Mouse (Mus musculus): ENCODE measurements around the gene Eif2b4. TPM values are rescaled to one million over a fixed set of nuclear protein-coding genes. Genes with fewer than 3 reads are reported as not detected.
A peak's percentile ranks its signal among the peaks of the same experiment; 100 is the strongest.

The Eif2b4 gene
- 78.8 and 87.0 TPM in 2 replicates for polyA plus RNA-seq (2015; fragmentation: Nextera tagmentation; extraction: Ambion mirVana)

- no peaks in the 10 kb centered on the region for H3K9me3 ChIP-seq
- peak within 1 kb of the TSS; percentile 81 for H3K27ac ChIP-seq (replicated peaks)
- peak; percentile 98 for ATAC-seq (replicated peaks)
- H3K9ac ChIP-seq (replicated peaks) = peak within 1 kb of the TSS; percentile 87
- H3K4me3 ChIP-seq = peak within 1 kb of the TSS; percentile 76
- peaks cover 69% of the 10 kb centered on the region for H3K36me3 ChIP-seq
- no peaks in the 10 kb centered on the region for H3K27me3 ChIP-seq
- under 1% methylated on average over 48 of the region's 48 CpGs for WGBS
- peak within 1 kb of the TSS; percentile 63 for H3K4me2 ChIP-seq (replicated peaks)
- peaks cover 24% of the 10 kb centered on the region for H3K4me1 ChIP-seq
Observed at GRCm38 (mm10) chr5:31192939-31193630, at the start of gene Eif2b4, which contains the start of gene Snx17. Gene Eif2b4 (minus strand): TSS chr5:31193430. Gene Snx17 (plus strand): TSS chr5:31193227.

DNA sequence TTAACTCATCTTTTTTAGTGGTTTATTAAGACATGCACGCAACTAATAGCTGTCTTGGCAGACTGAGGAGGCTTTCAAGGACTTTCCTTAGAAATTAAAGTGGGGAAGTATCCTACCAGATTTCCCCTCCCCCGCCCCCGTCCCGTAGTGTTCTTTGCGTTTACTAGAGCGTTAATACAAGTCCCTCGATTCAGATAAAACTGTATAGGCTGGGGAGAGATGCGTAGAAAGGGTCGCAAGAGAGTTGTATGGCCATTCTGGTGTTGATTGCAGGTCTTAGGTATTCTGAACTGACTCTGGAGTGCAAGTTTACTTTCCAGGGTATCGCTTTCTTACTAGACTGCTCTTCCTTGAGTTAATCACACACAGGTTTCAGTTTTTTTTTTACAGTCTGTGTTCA, 49.0 kb upstream of the Eif2b4 start:
- Histone ChIP-seq H3K27me3 (no peaks in the 10 kb centered on the region), H3K9ac (replicated peaks) (peak overlapping the region; percentile 87), H3K36me3 (peaks cover 35% of the 10 kb centered on the region), H3K27ac (replicated peaks) (no peak overlapping the region), H3K9me3 (no peaks in the 10 kb centered on the region), H3K4me3 (peak overlapping the region; percentile 91), H3K4me2 (replicated peaks) (peak overlapping the region; percentile 62), H3K4me1 (peaks cover 15% of the 10 kb centered on the region)
- WGBS = 19% methylated on average over 10 of the region's 10 CpGs
- ATAC-seq (replicated peaks) = no peak

GRCm38 (mm10) chr5:31241522-31242034, 48.3 kb upstream of the Eif2b4 start:
- Histone ChIP-seq H3K27me3 (no peaks in the 10 kb centered on the region), H3K4me3 (peak overlapping the region; percentile 91), H3K36me3 (peaks cover 29% of the 10 kb centered on the region), H3K9me3 (no peaks in the 10 kb centered on the region; the same call in 1 of the 2 replicates), H3K4me1 (peaks cover 15% of the 10 kb centered on the region), H3K9ac (replicated peaks) (peak overlapping the region; percentile 87), H3K27ac (replicated peaks) (peak overlapping the region; percentile 97), H3K4me2 (replicated peaks) (peak overlapping the region; percentile 62)
- ATAC-seq (replicated peaks) = no peak; the same call in 1 of the 2 replicates
- whole genome bisulfite sequencing = under 1% methylated on average over 13 of the region's 13 CpGs

DNA sequence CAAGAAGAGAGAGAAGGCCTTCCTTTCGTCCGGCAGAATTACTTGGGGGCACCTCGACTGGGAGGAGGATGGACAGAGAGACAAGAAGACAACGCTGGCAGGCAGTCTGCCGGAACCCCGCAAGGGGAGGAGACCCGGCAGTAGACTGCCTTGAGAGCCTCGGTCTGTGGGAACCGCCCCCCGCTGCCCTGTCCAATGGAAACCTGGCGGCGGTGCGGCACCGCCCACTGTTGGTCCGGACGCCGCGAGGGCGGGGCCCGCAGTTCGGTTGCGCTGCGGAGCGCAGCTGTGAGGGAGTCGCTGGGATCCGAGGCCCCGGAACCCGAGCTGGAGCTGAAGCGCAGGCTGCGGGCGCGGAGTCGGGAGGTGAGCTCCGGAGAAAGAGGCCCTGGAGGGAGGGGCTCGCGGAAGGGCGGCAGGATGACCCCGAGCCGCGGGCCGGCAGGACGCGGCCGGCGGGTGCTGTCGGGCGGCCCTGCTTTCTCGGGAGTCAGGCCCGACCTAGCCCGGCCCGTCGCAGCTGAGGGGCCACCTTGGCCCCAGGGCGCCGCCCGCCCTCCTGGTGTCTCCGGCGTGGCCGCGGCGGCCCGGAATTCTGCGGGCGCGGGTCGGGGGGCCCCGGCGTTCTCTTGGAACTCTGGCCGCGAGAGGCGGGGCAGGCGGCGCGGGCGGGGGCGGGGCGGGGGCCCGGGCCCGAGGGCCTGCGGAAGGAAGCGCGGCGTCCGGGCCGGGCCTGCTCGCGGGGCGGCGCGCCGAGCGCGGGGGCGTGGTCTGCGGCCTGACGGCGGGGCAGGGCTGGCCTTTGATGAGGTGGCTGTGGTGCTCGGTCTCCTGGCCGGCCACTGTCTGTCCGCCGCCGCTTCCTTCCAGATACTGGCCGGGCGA, 47.6 kb upstream of the Eif2b4 start, which contains the start of the genes Nrbp1 and Gm9970:
TSS of gene Nrbp1 (plus strand) at position 228 of the 885 bp plus-strand sequence.
TSS of gene Gm9970 (minus strand) at position 596 of the 885 bp plus-strand sequence.
- ATAC-seq (replicated peaks) = peak; percentile 99
- WGBS = under 1% methylated on average over 98 of the region's 103 CpGs

GRCm38 (mm10) chr5:31226641-31227040, 33.4 kb upstream of the Eif2b4 start:
- Histone ChIP-seq H3K9ac (replicated peaks) (no peak overlapping the region), H3K4me1 (peaks cover 2% of the 10 kb centered on the region; the same call in 1 of the 2 replicates), H3K4me2 (replicated peaks) (no peak overlapping the region), H3K4me3 (no peak overlapping the region), H3K36me3 (no peaks in the 10 kb centered on the region), H3K27me3 (no peaks in the 10 kb centered on the region), H3K9me3 (no peaks in the 10 kb centered on the region), H3K27ac (replicated peaks) (no peak overlapping the region)
- no peak for ATAC-seq (replicated peaks)
- WGBS = 68% methylated on average over 1 of the region's 1 CpGs

More for the DNA sequence above, 47.6 kb upstream of the Eif2b4 start, which contains the start of the genes Nrbp1 and Gm9970:
- H3K27ac ChIP-seq (replicated peaks) = peak within 1 kb of the TSS; percentile 97
- H3K36me3 ChIP-seq = peaks cover 22% of the 10 kb centered on the region
- no peaks in the 10 kb centered on the region for H3K27me3 ChIP-seq
- H3K4me1 ChIP-seq = peaks cover 15% of the 10 kb centered on the region
- H3K9ac ChIP-seq (replicated peaks) = peak within 1 kb of the TSS; percentile 87
- H3K9me3 ChIP-seq = no peaks in the 10 kb centered on the region; the same call in 1 of the 2 replicates
- peak within 1 kb of the TSS; percentile 91 for H3K4me3 ChIP-seq
- H3K4me2 ChIP-seq (replicated peaks) = peak within 1 kb of the TSS; percentile 62

DNA sequence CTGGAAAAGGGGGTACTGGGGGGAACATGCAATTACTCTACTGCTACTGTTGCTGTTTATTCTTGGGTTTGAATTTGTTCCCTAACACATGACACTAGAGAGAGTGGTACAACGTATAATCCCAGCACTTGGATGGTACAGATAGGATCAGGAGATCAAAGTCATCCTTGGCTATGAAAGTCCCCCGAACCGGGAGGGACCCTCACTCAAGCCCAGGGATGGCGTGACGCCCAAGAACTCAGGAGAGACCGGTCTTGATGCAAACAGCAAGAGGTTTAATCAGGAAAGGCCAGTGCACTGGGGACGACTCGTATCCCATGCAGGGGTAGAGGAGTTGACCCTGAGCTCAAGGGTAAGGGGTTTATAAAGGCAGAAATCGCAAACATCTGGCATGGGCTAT, 29.5 kb upstream of the Eif2b4 start:
- 94% methylated on average over 9 of the region's 9 CpGs for WGBS
- Histone ChIP-seq H3K4me2 (replicated peaks) (no peak overlapping the region), H3K4me1 (peaks cover 21% of the 10 kb centered on the region), H3K27ac (replicated peaks) (no peak overlapping the region), H3K4me3 (no peak overlapping the region), H3K9ac (replicated peaks) (no peak overlapping the region), H3K36me3 (no peaks in the 10 kb centered on the region), H3K9me3 (no peaks in the 10 kb centered on the region), H3K27me3 (no peaks in the 10 kb centered on the region)
- ATAC-seq (replicated peaks) = no peak

DNA sequence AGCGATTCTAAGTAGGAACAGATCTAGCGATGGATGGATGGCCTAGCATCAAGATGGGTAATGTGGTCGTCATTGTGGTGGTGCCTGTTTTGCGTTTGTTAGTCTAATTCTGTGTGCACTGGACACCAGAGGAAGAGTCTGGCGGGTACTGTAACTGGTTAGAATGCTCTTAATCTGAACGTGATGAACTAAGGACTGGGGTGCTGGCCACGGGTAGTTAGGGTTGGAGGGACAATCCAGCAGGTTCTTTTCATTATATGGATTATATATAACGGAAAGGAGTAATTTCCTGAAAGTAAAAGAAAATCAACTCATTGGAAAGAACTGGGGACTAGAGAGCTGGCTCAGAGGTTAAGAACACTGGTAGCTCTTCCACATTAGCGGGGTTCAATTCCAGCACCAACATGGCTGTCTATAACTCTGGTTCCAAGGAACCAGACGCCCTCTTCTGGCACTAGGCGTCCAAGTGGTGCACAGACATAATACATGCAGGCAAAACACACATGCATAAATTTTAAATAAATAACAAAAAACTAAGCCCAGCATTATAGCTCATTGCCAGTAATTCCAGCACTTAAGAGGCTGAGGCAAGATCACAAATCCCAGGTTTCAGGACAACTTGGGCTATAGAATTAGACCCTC, 28.2 kb upstream of the Eif2b4 start:
- Histone ChIP-seq H3K4me2 (replicated peaks) (peak overlapping the region; percentile 84), H3K27ac (replicated peaks) (peak overlapping the region; percentile 93), H3K9me3 (no peaks in the 10 kb centered on the region), H3K36me3 (no peaks in the 10 kb centered on the region), H3K9ac (replicated peaks) (peak overlapping the region; percentile 84), H3K27me3 (no peaks in the 10 kb centered on the region), H3K4me3 (peak overlapping the region; percentile 89), H3K4me1 (peaks cover 21% of the 10 kb centered on the region)
- ATAC-seq (replicated peaks) = peak; percentile 4; the same call in 1 of the 2 replicates
- WGBS = 9% methylated on average over 11 of the region's 11 CpGs

DNA sequence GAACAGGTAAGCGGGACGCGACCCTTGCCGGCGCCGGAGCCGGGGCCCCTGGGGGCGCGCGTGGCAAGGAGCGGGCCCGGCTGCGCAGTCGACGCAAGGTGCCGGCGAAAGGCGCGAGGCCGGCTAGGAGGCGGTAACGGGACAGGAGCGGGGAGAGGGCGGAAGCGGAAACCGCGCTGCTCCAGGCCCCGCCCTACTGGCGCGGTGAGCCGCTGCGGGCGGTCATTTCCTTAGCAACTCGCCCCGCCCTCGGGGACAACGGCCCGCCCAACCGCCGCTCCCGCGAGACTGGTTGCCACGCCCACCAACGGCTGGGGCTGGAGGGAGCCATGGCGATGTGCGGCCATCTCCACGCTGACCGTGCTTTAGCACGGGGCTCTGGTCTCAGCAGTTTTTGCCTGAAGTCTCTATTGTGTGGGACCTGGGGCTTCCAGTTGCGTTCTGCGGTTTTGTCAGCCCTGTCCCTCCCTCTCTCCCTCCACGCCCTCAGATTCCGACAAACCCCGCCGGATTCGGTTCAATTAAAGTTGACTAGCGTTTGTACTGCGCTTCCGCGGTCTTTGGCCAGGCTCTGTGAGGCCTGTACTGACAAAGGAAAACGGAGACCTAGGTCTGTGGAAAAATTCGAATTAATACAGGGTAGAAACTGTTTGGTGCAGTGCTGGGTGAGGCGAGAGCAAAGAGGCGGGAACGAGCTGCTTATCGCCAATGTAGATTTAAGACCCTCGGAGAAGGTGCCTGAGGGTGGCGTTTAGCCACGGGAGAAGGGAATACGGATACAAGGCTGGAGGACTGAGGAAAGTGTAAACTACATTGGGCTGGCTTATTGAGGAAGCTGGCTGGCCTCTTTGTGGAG, 27.4 kb upstream of the Eif2b4 start, which contains the start of gene Ppm1g:
TSS of gene Ppm1g (minus strand) at position 240 of the 856 bp plus-strand sequence.
- Histone ChIP-seq H3K9me3 (no peaks in the 10 kb centered on the region), H3K4me2 (replicated peaks) (peak within 1 kb of the TSS; percentile 84), H3K9ac (replicated peaks) (peak within 1 kb of the TSS; percentile 84), H3K4me3 (peak within 1 kb of the TSS; percentile 89), H3K36me3 (no peaks in the 10 kb centered on the region), H3K27me3 (no peaks in the 10 kb centered on the region), H3K4me1 (peaks cover 21% of the 10 kb centered on the region), H3K27ac (replicated peaks) (peak within 1 kb of the TSS; percentile 93)
- ATAC-seq (replicated peaks) = peak; percentile 95
- WGBS = under 1% methylated on average over 64 of the region's 70 CpGs

DNA sequence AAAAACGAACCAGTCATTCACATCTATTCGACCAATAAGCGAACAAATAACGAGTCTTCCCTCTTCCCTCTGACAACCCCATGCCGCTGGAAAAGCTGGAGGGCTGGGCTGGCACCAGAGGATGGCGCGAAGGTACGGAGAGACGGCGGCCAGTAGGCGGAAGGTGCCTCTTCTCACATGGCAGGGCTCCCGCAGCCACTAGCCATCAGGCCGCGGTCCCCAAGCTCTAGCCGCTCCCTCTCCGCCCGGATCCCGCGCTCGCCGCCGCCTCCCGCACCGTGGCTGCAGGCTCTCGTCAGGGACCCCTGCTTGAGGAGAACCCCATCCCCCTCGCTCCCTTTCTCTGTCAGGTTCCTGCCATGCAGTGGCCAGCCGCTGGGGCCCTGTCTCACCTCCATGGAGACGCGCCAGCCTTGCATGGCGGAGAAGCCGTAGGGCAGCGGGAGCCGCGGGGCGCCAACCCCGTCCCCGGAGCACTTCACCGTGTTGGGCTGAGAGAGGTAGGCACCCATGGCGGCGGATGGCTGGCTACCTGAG, 26.7 kb upstream of the Eif2b4 start:
- Histone ChIP-seq H3K36me3 (no peaks in the 10 kb centered on the region), H3K4me1 (peaks cover 21% of the 10 kb centered on the region), H3K9me3 (no peaks in the 10 kb centered on the region), H3K9ac (replicated peaks) (peak overlapping the region; percentile 84), H3K27ac (replicated peaks) (peak overlapping the region; percentile 93), H3K4me2 (replicated peaks) (peak overlapping the region; percentile 84), H3K4me3 (peak overlapping the region; percentile 89), H3K27me3 (no peaks in the 10 kb centered on the region)
- ATAC-seq (replicated peaks) = no peak; the same call in none of the 2 replicates
- WGBS = under 1% methylated on average over 40 of the region's 40 CpGs

DNA sequence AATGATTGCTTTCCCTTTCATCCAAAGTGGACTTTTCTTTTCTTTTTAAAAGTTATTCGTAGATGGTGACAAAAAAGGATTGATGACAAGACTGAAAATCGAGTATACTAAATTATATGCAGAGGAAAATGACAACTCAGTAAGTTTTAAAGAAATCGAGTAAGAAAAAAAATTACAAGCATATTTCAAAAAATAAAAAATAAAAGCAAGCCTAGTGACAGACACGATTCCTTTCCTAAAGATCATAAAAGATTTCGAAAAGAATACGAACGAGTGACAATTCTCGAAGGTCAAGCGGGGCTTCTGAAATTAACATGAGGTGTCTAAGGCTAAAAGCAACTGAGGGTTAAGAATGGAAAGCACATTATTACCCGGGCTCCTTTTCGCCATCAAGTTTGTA, 26.2 kb upstream of the Eif2b4 start:
- Histone ChIP-seq H3K9ac (replicated peaks) (peak overlapping the region; percentile 84), H3K4me1 (peaks cover 21% of the 10 kb centered on the region), H3K27me3 (no peaks in the 10 kb centered on the region), H3K4me3 (peak overlapping the region; percentile 89), H3K27ac (replicated peaks) (peak overlapping the region; percentile 93), H3K36me3 (no peaks in the 10 kb centered on the region), H3K9me3 (no peaks in the 10 kb centered on the region), H3K4me2 (replicated peaks) (peak overlapping the region; percentile 84)
- 3% methylated on average over 11 of the region's 11 CpGs for WGBS
- no peak for ATAC-seq (replicated peaks)
